Mouse (Mus musculus) frontal cortex, postnatal 14 days (tissue): ENCODE data around the gene Cypt1.

Experiments used
- DNase-seq, 2 experiments: peaks; one replicate each; pipeline ENCODE4 v3.0.0; 2022; ENCODE audit warnings: low spot score in 2 of 2

The Cypt1 gene

GRCm38 (mm10) chrX:16522569-16522968 is at the start of gene Cypt1:
Gene Cypt1 (plus strand): TSS chrX:16522869.
- DNase-seq = no peak

DNA sequence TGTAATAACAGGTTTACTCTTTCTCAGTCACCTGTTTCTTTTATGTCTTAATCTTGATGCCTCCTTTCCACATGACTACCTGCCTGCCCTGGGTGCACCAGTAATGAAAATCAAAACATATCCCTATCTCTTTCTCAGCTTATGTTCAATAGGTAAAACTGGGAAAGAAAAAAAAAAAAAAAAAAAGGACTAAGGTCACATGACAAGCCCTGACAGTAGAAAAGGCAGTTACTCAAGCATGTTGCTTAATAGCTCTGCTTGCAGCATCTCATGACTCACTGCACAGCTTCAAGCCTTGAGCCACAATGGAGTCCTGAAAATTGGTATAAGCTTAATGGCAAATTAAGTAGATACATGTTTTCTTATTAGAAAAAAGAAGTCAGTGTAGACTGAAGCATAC is 24.1 kb downstream of the Cypt1 start:
- DNase-seq = no peak

GRCm38 (mm10) chrX:16557061-16557460 is 34.4 kb downstream of the Cypt1 start:
- DNase-seq = no peak

- DNase-seq = no peak
These were observed 35.8 kb downstream of the Cypt1 start for GRCm38 (mm10) chrX:16558501-16558900.
